Mouse (Mus musculus) left cerebral cortex, postnatal 4 days (tissue): ENCODE measurements around the gene Clspn. TPM values are rescaled to one million over a fixed set of nuclear protein-coding genes. Genes with fewer than 3 reads are reported as not detected.
"Not testable (repeated sequence)": the region's sequence is repeated elsewhere in the genome, so short reads cannot be mapped to it uniquely, and the experiment has no call there.

Source experiments
- DNase-seq: peaks from one replicate; pipeline ENCODE4 v3.0.0-alpha.2; 2022
- intact Hi-C: fragments of 180-260 bp; cut with DNase I; formaldehyde crosslinking; loops from one replicate; pipeline ENCODE4 v1.15.1; 2025
- total RNA-seq, 2 experiments: library from RNA; stranded (reverse); gene quantifications; 2 replicates each; pipeline ENCODE4 v1.2.3; 2021

Clspn gene
- total RNA-seq: 1 to 10 TPM; 4.2 TPM

DNA sequence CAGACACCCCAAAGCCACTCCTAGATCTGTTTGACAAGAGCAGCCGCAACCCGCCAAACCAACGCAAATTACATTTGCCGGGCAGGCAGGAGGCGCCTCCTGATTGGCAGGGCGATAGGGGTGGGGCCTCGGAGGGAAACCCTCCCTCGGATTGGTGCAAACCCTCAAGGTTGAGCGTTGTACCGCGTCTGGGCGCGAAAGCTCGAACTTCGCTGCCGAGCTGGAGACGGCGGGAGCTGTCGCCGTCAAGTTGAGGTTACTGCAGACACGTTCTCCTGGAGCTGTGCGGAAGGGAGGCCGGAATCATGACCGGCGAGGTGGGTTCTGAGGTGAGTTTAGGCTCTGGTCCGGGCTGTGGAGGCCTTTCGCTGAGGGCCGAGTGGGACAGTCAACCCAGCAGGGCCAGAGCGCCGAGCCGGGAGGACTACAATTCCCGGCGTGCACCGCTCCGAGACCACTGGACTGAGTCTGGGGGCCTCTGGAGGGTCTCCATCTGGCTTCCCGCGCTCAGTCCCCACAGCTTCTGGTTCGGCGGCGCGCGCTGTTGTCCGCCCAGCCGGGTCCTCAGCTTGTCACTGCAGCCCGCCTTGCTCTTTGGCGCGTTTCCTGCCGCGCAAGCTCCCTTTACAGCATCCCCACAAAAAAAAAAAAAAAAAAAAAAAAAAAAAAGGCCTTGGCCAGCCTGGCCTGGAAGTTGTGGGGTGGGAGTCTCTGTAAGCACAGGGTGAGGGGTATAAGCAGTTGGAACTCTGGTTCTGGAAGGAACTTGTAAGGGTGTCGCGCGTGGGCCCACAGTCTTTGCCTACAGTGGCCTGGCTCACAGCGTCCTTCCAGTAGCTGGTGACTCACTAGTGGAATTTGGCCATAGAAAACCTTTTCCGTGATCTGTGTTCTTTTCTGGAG is at the start of gene Clspn:
Clspn (plus strand) TSS at position 127 of the 903 bp plus-strand sequence.
- intact Hi-C loops: loop anchor here (10.0 kb wide), 2 partner anchors 288 to 768 kb away; no protein-coding TSS in a partner anchor
- DNase-seq: peak; percentile 91

DNA sequence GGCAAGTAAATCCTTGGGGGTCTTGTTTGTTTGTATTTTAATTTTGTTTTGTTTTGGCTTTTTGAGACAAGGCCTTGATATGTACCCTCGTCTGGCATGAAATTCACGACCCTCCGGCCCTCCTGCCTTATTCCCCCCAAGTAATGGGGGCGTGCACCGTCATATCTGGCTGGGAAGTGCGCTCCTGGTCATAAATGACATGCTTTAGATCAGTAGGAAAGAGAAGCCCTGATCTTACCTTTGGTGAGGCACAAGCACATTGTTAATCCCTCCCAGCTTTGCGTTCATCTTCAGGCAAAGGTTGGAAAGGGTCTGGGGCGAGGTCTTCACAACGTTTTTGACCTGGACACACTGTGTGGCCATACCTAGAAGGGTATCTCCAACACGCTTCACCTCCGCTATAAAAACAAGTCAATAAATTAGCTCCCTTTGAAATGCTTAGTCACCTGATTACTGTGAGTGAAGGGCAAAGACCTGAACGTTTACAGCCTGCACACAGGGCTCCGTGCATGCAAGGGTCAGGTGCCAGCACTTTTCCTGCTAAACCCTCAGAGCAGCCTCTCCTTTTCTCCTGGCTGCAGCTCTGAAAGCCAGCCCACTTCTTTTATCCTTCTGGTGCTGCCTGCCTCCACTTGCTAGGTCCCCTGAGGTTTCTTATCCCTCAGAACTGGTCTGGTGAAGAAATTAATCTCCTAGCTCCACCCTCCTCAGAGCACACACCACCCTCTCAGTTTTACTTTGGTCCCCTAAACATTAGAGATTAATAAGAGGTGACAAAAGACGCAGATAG is 48.4 kb upstream of the Clspn start:
- intact Hi-C loops: no loop called here
- no peak for DNase-seq

DNA sequence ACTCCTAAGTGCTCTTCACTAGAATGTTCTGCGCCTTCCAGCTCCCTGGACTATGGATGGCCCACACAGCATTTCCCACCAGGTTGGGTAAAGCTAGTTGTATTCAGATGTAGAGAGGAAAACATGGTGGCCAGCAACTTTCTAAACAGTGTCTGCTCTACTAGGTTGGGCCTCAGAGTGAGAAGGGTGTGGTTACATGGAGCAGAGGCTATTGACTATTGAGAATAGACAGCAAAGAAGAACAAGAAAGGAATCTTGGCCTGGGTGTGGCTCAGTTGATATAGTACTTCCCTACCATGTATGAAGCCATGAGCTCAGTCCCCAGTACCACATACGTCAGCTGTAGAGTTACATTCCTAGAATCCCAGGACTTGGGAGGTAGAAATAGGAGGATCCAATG is 47.7 kb upstream of the Clspn start:
- intact Hi-C loops: no loop called here
- DNase-seq: no peak

DNA sequence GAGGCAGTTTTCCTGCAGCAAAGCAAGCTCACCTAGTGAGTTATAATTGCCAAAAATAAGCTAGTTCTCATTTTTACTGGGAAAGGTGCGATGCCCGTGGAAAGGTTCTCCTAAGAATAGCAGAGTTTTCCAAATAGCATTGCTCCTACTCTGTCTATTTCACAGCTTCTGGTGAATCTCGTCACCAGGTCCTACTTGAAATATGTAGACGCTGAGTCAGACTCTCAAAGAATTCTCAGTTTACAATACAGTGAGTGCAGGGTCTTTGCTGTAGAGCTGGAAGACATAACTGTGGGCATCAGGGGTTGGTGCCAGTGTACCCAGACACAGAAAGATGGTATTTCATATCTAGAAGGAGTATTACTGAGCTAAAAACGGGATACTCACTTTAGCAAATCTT is 45.7 kb upstream of the Clspn start:
- DNase-seq: no peak
- intact Hi-C loops: no loop called here

DNA sequence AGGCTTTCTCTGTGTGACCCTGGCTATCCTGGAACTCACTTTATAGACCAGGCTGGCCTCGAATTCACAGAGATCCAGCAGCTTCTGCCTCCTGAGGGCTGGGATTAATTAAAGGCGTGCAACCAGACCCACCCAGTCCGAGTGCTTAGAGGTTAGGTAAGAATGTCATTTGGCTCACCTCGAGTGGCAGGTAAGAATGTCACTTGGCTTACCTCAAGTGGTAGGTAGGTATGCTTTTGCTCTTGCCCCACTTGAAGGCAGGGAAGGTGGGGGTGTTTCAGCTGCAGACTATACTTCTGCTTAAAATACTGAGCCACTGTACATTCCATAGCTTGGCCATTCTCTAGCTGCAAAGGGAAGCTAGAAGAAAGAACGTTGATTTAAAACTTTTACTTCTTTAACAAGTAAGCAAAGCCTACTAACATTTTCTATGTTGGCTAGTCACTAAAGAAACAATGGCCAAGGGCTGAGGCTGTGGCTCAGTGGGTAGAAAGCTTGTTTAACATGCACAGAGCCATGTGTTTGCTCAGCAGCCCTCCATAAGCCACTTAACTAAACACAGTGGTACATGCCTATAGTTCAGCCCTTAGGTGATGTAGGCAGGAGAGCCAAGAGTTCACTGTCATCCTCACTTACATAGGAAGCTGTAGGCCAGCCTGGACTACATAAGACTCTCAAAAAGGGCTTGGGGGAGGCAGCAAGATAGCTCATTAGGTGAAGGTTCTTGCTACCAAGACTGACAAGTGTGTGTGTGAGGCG is 44.2 kb upstream of the Clspn start:
- intact Hi-C loops: no loop called here
- DNase-seq: no peak

DNA sequence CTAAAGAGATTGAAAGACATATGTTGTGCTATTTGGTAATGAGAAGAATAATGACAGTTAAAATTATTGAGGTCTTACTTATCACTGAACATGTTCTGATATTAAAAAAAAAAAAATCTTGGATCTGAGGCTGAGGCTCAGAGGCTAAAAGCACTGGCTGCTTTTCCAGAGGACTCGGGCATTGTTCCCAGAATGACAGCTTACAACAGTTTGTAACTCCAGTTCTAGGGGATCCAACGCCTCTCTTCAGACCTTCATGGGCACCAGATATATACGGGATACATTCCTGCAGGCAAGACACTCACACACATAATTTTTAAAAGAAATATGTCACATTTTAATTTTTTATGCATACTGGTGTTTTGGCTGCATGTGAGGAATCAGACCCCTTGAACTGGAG is 30.6 kb upstream of the Clspn start:
- no peak for DNase-seq
- intact Hi-C loops: no loop called here

DNA sequence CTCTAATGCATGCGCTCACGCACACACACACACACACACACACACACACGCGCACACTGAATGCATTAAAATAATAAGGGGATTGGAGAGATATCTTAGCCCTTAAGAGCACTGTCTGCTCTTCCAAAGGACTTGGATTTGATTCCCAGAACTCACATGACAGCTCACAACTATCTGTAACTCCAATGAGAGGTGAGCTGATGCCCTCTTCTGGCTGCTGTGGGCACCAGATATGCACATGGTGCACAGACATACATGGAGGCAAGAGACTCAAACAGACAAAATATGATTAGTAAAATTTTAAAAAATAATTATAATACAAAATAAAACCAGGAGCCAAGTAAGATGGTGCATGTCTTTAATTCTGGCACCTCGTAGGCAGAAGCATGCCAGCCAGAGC is 29.9 kb upstream of the Clspn start:
- DNase-seq: no peak
- intact Hi-C loops: no loop called here

DNA sequence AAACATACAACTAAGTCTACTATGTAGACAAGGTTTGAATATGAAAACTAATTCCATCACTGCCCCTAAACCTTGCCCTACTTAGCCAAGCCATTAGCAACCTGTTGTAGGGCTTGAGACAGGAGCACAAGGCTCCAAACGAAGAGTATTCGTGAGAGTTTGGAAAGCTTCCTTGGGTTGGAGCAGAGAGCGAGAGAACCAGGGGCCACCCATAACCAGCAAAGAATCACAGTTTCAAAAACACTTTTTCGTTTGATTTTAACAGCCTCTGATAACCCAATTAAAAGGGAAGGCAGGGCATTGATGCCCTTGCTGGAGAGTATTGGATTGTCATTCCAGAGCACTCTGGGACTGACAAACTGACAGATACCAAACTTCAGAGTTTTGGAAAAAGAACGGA is 24.4 kb upstream of the Clspn start:
- intact Hi-C loops: no loop called here
- DNase-seq: no peak

DNA sequence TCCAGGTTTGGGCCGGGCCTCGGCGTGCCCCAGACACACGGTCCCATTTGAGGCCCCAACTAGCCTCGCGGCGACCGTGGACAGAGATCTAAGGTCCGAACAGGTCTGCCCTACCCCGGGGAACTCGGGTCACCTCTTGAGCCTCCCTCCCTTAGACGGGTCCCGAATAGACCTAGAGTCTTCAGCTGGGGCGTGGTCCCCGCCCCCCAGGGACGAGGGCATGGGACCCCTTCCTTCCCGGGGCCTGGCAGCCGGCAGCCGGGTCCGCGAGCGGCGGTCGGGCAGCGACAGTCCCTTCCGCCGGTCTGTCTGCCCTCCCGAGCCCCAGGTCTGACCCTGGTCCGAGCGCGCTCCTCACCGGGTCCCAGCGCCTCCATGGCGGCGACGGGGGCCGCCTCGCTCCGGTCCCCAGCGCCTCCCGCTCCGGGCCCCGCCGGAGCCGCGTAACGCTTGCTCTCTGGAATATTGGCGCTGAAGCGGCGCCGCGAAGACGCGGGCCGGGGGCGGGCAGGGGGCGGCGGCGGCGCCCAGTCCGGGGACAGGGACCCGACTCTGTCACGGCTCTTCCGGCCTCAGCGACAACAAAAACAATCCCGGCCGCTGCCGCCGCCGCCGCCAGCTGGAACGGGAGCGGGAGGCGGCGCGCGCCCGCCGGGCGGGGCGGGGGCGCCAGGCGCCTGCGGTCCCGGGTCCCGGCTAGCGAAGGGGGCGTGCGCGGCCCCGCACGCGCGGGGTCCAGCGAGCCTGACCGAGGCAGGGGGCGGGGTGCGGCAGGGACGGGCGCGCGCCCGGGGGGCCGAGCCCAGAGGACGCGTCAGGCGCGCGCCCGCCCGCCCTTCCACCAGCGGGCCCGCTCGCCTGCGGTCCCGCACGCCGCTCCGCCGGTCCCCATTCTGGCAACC is 23.7 kb upstream of the Clspn start, which contains the start of gene Ago4:
Ago4 (minus strand) TSS at position 646 of the 902 bp plus-strand sequence.
- intact Hi-C loops: no loop called here
- DNase-seq: peak; percentile 85

DNA sequence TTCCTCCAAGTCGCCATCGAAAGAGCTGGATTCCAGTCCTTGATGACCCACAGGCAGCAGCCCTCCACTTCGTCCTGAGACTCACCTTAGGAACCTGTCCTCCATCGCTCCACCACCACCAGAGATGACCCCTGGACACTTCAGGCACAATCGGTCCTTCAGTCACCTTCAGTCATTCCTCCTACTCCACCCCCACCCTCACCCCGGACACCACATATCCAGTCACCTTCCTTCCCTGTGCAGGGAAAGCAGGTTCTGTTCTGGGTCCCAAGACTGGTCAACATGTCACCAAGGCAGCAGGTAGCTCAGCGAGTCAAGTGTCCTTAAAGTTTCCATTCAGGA is 23.0 kb upstream of the Clspn start:
- no peak for DNase-seq
- intact Hi-C loops: no loop called here

DNA sequence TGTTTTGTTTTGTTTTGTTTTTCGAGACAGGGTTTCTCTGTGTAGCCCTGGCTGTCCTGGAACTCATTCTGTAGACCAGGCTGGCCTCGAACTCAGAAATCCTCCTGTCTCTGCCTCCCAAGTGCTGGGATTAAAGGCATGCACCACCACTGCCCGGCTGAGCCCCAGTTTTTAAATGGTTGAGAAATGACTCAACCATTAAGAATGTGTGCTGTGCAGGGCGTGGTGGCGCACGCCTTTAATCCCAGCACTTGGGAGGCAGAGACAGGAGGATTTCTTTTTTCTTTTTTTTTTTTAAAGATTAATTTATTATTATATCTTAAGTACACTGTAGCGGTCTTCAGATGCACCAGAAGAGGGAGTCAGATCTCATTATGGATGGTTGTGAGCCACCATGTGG is 21.1 kb upstream of the Clspn start:
- DNase-seq, intact Hi-C loops: not testable (repeated sequence)

DNA sequence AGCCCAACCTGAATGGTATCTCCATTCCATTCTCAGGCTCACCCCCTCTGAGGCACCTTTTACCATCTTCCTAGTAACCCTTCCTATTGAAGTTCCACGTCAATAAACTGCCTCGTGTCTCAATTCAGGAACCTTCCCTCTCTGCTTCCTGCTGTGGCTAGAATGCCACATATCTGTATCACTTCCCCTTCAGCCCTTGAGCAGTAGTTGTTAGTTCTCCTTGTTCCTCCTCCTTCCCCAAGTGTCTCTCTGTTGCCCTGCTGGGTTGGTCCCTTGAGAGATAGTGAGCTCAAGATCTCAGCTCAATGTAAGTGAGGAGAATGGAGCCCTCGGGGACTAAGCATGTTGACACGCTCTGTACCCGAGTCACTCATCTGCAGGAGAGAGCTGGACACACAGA is 19.9 kb upstream of the Clspn start:
- intact Hi-C loops: no loop called here
- DNase-seq: no peak

DNA sequence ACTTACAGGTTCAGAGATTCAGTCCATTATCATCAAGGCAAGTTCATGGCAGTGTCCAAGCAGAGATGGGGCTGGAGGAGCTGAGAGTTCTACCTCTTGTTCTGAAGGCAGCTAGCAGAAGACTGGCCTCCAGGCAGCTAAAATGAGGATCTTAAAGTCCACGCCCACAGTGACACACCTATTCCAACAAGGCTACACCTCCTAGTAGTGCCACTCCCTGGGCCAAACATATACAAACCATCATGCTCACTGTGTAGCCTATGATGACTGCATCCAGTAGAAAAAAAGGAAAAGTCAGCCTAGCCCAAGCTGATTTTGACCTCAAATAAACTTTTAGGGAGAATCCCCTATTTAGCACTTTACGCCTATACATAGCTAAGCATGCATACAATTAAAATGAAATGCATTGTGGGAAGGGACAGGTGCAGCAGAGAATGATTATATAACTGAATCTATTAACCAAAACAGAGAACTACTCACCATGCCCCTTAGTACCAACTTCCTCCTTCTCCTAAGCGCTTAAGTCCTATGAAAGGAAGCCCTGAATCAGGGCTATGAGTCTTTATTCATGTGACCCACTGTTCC is 16.2 kb upstream of the Clspn start:
- intact Hi-C loops: no loop called here
- DNase-seq: no peak

DNA sequence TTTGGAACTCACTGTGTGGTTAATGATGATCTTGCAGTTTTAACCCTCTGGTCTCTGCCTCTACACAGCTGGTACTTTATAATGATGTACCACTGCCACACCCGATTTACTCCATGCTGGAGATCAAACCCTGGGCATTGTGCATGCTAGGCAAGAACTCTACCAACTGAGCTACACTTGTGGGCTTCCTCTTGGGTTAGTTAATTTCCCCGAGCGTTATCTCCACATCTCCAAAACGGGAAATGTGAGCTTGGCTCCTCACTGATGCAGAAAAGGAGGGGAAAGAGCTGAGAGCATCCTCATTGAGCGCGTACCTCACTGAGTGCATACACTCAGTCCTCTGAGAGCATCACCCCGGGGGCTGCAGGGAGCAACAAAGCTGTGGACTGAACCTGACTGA is 13.9 kb upstream of the Clspn start:
- intact Hi-C loops: no loop called here
- no peak for DNase-seq

DNA sequence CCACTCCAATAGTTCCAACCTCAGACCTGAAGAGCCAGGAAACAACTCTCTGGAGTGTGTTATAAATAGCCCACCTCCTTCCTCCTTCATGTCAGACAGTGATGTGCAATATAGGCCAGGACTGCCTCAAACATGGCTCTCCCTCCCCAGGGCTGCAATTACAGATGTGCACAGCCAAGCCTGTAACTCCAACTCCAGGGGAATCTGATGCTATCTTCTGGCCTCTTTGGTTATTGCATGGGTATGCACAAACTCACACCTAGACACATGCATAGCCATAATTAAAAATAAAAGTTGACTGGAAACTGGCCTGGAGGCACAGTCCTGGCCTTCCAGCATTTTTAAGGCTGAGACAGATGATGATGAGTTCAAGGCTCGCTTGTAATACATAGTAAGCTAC is 11.7 kb upstream of the Clspn start:
- intact Hi-C loops: no loop called here
- DNase-seq: no peak

DNA sequence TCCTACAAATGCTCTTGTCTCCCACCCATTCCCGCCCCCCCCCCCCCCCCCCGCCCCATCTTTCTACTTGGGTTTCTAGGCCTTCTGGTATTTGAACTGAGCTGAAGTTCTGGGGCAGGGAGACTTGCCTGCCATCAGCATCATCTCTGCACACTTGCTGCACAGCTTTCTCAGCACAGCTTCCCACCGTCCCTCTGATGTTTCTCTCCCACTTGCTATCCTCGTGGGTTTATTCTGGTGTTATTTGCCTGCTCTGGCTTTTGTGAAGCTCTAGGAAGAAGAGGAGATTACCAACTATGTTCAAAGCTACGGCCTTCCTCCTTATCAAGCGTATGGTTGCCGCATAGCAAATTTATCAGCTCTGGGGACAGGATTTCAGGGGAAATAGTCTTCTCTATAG is 11.0 kb upstream of the Clspn start:
- no peak for DNase-seq

DNA sequence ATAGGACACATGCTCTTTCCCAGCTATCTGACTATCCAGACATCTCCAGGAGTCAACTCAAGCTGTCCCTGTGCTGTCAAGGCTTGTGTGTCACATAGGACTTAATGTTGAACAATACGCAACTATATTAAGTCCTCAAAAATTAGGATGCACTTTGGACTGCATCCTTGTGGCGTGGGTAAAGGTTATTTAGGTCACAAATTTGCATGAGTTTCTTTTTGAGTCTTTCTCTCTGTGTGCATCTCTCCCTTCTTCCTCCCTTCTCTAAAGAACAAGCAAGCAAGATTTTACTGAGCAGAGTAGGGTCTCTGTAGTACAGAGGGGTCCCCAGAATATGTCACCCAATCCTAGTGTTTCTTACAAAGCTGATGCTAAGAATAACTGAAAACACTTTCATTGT is 10.6 kb upstream of the Clspn start:
- intact Hi-C loops: no loop called here
- no peak for DNase-seq

More for the DNA sequence above, 11.0 kb upstream of the Clspn start:
- intact Hi-C loops: no loop called here

DNA sequence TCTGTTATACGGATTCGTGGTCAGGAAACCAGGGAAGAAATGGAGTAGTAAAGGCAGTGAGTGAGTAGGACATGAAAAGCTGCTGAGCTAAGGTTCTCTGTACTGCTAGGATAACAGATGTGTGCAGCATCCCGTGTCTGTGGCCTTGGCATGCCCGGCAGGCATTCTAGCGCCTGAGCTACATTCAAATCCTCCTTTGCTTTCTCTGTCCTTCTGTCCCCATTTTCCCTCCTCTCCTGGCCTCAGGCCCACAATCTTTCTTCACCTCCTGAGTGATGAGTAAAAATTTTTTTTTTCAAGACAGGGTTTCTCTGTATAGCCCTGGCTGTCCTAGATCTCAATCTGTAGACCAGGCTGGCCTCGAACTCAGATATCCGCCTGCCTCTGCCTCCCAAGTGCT is 4.6 kb upstream of the Clspn start:
- intact Hi-C loops: loop anchor here (5.0 to 10.0 kb wide), 3 partner anchors 190 to 773 kb away; no protein-coding TSS in a partner anchor
- no peak for DNase-seq

DNA sequence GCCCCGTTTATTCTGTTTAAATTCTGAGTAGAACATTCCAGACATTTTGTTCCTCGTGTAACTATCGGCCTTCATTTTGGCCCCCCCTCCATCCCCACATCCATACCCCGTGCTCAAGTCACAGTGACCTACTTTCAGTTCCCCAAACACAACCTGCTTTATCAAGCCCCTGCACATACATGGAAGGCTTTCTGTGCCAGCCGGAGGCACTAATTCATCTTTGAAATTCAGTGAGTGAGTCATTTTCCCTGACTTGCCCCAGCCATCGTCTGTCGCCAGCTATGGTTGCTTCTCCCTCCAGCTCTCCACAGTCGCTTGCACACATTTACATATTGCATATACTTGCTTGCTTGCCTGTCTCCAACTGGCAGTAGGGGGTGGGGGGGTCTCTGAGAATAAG is 3.6 kb upstream of the Clspn start:
- DNase-seq: no peak
- intact Hi-C loops: loop anchor here (5.0 to 10.0 kb wide), 3 partner anchors 189 to 772 kb away; no protein-coding TSS in a partner anchor

DNA sequence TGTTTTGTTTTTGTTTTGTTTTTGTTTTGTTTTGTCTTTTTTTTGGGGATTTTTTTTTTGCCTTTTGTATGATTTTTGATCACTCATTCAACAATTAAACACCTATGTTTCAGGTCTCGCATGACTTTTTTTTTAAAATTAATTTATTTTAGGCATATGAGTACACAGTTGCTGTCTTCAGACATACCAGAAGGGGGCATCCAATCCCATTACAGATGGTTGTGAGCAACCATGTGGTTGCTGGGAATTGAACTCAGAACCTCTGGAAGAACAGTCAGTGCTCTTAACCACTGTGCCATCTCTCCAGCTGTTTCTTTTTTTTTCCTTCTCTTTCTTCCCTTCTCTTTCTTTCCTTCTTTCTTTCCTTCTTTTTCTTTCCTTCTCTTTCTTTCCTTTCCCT is 3.0 kb upstream of the Clspn start:
- intact Hi-C loops: loop anchor here (5.0 to 10.0 kb wide), 3 partner anchors 189 to 771 kb away; no protein-coding TSS in a partner anchor
- DNase-seq: no peak
